Mouse (Mus musculus) central nervous system, embryonic 18 days (tissue): ENCODE results near the gene Bbof1. TPM values are rescaled to one million over a fixed set of nuclear protein-coding genes. Genes with fewer than 3 reads are reported as not detected.

Experiments
- polyA plus RNA-seq: library from polyadenylated mRNA; depleted of rRNA; stranded (reverse); fragments of >200 nt; gene quantifications from 2 replicates; pipeline ENCODE4 v1.2.3, GENCODE M21; 2012; rRNA removed

Bbof1 gene
- polyA plus RNA-seq, result 5.9 and 6.2 TPM in 2 replicates

DNA sequence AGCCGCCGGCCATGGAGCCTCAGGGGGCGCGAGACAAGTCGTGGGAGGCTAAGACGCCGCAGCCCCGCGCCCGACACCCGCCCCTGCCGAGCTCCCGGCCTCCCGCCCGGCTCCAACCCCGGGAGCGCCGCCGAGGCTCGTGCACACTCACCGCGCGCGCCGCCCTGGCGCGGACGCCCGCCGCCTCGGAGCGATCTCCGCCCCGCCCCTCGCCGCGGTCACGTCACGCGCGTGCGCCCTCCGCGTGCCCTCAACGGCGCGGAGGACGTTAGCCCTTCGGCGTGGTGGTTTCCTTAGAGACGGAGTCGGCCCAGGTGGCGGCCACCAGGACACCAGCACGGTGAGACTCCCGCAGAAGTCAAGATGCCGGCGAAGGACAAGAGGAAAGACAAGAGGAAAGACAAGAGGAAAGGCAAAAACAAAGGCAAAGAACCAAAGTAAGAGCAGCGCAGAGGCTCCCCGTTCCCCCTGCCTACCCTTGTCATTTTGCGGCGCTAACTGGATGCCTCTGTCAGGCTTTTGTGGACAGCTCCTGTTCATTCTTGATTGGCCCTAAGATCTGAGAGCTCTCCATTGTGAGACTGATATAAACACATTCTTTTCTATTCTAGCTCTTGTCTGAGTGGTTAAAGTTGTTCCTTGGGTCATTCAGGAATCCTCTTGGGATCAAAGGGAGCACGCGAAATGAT is at the start of gene Bbof1, which contains the start of gene Entpd5:
TSS of gene Bbof1 (plus strand) at position 253 of the 689 bp plus-strand sequence.
TSS of gene Entpd5 (minus strand) at position 211 of the 689 bp plus-strand sequence.

DNA sequence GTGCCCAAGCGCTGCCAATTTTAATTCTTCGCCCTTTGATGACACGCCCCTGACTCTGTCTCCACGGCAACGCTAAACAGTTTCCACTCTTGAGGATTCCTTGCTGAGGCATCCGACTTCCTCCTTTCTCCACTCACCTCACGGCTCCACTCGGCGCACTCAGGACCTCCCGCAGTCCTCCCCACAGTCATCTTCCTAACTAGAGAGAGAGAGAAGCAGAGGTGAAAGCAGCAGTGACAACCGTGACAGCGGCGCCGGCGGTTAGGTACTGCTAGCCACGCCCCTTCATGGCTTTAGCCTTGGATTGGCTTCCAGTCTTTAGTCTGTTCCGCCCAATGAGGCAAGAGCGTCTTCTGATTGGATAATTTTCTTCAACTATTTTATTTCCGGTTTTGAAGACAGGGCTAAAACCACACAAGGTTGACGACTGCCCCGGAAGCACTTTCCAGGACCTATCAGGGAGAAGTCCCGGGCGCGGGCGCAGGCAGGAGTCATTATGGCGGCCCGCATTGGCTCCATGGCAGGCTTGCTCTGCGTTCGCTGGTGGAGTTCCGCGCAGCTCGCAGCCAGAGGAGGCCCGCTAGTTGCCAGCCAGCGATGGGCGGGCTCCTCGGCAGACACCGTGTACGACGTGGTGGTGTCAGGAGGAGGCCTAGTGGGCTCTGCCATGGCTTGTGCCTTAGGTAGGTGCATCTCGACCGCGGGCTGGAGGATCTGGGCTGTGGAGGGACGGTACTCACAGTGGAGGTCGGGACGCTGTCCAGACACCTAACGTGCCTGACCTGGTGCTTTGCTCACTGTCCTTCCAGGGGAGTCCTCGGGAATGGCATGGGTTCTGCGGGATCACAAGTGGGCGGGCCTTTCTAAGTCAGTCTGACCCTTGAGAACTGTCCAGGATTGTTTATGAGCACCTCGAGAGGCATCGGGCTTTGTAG is 47.0 kb upstream of the Bbof1 start, which contains the start of the genes Coq6 and Fam161b:
TSS of gene Coq6 (plus strand) at position 103 of the 935 bp plus-strand sequence.
TSS of gene Fam161b (minus strand) at position 279 of the 935 bp plus-strand sequence.

DNA sequence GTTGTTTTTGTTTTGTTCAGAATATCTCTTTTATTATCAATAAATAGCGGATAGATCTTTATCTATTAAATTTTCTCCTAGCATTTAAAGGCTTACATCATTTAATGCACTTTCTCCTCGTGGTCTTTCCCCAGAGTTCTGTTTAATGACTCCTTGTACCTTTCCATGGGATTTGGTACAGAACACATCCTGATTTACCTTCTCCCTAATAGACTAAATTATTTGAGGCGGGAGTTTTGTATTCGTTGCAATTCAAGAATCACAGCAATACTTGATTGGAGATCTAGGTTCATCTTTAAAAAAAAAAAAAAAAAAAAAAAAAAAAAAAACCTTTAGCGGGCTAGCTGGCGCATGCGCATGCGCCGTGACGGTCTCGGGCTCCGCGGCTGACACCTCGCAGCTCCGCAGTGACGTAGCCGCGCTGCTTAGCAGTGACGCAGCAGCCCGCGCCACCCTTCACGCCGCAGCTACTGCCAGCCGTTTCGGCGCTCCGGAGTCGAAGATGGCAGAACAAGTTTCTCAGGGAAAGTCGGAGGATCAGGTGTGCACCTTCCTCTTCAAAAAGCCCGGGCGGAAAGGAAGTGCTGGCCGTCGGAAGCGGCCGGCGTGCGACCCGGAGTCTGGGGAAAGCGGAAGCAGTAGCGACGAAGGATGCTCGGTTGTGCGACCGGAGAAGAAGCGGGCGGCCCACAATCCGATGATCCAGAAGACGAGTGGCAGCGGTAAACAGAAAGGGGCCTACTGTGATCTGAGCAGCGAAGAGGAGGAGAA is 8.1 kb downstream of the Bbof1 start, which contains the start of gene Rnf113a2:
TSS of gene Rnf113a2 (plus strand) at position 363 of the 771 bp plus-strand sequence.

DNA sequence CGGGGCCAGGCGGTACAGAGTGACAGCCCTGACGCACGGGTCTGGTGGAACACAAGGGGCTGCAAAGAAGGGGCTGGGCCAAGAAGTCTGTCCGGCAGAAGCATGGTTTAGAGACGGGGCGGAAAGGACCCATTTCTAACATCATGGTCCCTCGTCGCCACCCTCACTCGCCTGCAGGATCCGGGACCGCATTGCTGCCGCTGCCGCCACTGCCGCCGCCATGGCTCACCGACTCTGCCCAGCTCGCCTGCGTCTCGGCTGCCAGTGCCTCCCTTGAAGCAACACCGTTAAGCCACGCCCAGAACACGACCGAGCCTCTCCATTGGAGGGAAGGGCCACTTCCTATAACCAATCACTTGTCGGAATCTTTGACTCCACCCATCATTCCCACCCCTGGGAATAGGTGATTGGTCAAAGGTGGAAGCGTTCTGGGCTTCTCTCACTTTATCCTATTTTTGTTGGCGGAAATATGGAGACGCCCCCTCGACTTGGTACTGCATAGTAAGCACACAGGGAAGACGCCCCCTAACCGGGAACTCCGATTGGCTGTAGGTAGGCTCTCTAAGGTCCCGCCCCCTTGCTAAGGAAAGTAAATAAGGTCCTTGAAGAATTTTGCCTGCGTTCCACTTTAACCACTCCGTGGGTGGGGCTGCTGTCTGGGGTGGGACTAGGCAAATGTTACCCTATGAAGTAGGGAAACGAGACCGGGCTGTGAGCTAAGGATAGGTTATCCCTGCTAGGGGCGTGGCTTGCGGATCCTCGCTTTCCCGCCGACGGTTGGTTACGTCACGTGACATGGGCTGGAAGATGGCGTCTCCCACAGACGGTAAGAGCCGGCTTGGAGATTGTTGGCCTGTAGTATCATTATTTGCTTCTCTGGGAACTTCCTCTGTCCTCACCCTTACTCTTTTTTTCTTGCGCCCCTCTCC is 42.1 kb downstream of the Bbof1 start, which contains the start of the genes Aldh6a1 and Lin52:
TSS of gene Aldh6a1 (minus strand) at position 287 of the 929 bp plus-strand sequence.
TSS of gene Lin52 (plus strand) at position 705 of the 929 bp plus-strand sequence.

Other genes starting within 250 kb of the Bbof1 start
- gene Elmsan1, start 190.2 kb upstream of the Bbof1 start, polyA plus RNA-seq, result 5.2 and 5.3 TPM in 2 replicates
- gene Ptgr2, start 123.8 kb upstream of the Bbof1 start, polyA plus RNA-seq, result 11.2 and 12.2 TPM in 2 replicates
- 53.0 and 54.0 TPM in 2 replicates for gene Zfp410, start 92.2 kb upstream of the Bbof1 start, polyA plus RNA-seq
- 45.1 and 45.4 TPM in 2 replicates for gene Coq6, start 47.4 kb upstream of the Bbof1 start, polyA plus RNA-seq
- 18.1 and 19.9 TPM in 2 replicates for gene Fam161b, start 47.2 kb upstream of the Bbof1 start, polyA plus RNA-seq
- gene Entpd5, start within 50 bp of the Bbof1 start, polyA plus RNA-seq, result 9.4 and 12.0 TPM in 2 replicates
- 15.4 and 16.8 TPM in 2 replicates for gene Rnf113a2, start 8.1 kb downstream of the Bbof1 start, polyA plus RNA-seq
- 21.0 and 22.3 TPM in 2 replicates for gene Aldh6a1, start 41.9 kb downstream of the Bbof1 start, polyA plus RNA-seq
- gene Lin52, start 42.4 kb downstream of the Bbof1 start, polyA plus RNA-seq, result 21.8 and 23.9 TPM in 2 replicates
- gene Vsx2, start 160.7 kb downstream of the Bbof1 start, polyA plus RNA-seq, result 0.67 and 0.75 TPM in 2 replicates
- gene Abcd4, start 208.3 kb downstream of the Bbof1 start, polyA plus RNA-seq, result 23.6 and 25.4 TPM in 2 replicates
- 0.05 and 0.09 TPM in 2 replicates for gene Vrtn, start 231.9 kb downstream of the Bbof1 start, polyA plus RNA-seq